Mouse (Mus musculus): Measurements from ENCODE around the gene Pramef12. TPM values are rescaled to one million over a fixed set of nuclear protein-coding genes. Genes with fewer than 3 reads are reported as not detected.

Gene Pramef12
- 0.06 and 0.09 TPM in 2 replicates for polyA plus RNA-seq (2015; fragmentation: Nextera tagmentation; extraction: Ambion mirVana)

DNA sequence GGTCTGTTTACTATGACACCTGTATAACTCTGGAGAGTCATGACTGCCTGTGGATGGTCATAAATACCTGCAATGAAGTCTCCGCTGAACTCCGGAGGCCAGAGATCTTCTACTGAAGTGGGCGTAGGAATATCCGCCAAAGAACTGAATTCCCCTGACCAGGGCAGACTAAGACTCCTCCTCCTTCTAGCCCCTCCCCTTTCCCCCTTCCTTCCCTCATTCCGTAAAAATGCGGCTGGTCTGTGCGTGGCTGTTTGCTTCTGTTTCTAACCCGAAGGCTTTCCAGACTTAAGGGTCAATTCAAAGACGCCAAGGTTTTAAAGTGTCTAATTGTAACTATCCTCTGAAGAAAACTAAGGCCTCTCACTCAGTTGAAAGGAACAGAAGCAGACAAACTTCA, at the start of gene Pramef12:
Gene Pramef12 (minus strand): TSS at position 175 of the 400 bp plus-strand sequence.
- Histone ChIP-seq H3K9me3 (ENCODE audit: control insufficient read depth, low read length) (no peaks in the 10 kb centered on the region; the same call in 1 of the 2 replicates), H3K4me3 (ENCODE audit: low read length) (no peak within 1 kb of the TSS), H3K36me3 (ENCODE audit: control insufficient read depth, insufficient read depth, low read length) (no peaks in the 10 kb centered on the region), H3K27me3 (ENCODE audit: control insufficient read depth, insufficient read depth, low read depth, low read length) (no peaks in the 10 kb centered on the region), H3K4me1 (replicated peaks; ENCODE audit: control insufficient read depth, insufficient read depth, low read length) (no peaks in the 10 kb centered on the region), H3K27ac (ENCODE audit: low read length) (no peak within 1 kb of the TSS), H3K4me2 (ENCODE audit: low read depth, low read length) (no peak within 1 kb of the TSS), H3K9ac (ENCODE audit: low read length) (no peak within 1 kb of the TSS)
- no peak for ATAC-seq (ENCODE audit: low read depth)
- WGBS = 59% methylated on average over 9 of the region's 9 CpGs

DNA sequence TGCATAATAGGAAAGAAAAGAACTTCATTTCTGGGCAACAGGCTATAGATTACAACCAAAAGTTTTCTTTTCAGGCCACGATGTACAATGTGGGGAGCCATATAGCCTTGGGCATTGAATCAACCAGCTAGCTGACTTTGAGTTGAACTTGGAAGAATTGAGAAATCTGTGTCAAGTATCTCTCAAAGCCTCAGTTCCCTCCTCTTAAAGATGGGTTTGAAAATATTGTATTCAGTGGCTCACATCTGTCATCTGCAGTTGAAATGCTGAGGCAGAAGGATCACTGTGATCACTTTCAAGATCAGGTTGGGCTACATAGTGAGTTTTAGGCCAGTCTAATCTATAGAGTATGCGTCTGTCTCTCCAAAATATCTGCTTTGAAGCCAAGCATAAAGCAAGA, 45.0 kb upstream of the Pramef12 start, which contains the start of gene Gm9944:
Gene Gm9944 (minus strand): TSS at position 101 of the 400 bp plus-strand sequence.
- Histone ChIP-seq H3K4me3 (ENCODE audit: low read length) (no peak within 1 kb of the TSS), H3K27ac (ENCODE audit: low read length) (no peak within 1 kb of the TSS), H3K4me2 (ENCODE audit: low read depth, low read length) (no peak within 1 kb of the TSS), H3K36me3 (ENCODE audit: control insufficient read depth, insufficient read depth, low read length) (no peaks in the 10 kb centered on the region), H3K4me1 (replicated peaks; ENCODE audit: control insufficient read depth, insufficient read depth, low read length) (no peaks in the 10 kb centered on the region), H3K9ac (ENCODE audit: low read length) (no peak within 1 kb of the TSS), H3K27me3 (ENCODE audit: control insufficient read depth, insufficient read depth, low read depth, low read length) (no peaks in the 10 kb centered on the region), H3K9me3 (ENCODE audit: control insufficient read depth, low read length) (no peaks in the 10 kb centered on the region)
- 62% methylated on average over 2 of the region's 2 CpGs for WGBS
- no peak for ATAC-seq (ENCODE audit: low read depth)

DNA sequence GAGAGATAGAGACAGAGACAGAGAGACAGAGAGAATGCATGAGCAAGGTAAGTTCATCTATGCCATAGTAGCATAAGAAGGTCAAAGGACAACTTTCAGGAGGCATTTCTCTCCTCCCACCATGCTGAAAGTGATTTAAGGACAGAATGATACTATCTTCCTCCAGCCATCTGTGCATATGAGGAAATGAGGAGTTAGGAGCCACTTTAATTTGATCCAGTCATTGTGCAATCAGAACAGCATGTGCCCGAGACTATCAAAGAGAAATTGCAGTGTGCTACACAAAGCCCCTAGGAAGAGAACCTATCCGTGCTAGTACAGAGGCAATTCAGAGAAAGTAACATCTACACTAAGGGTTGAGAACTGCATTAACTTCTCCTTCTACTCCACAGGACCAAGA, 40.3 kb upstream of the Pramef12 start:
- Histone ChIP-seq H3K4me3 (ENCODE audit: low read length) (no peak overlapping the region), H3K27me3 (ENCODE audit: control insufficient read depth, insufficient read depth, low read depth, low read length) (no peaks in the 10 kb centered on the region), H3K36me3 (ENCODE audit: control insufficient read depth, insufficient read depth, low read length) (no peaks in the 10 kb centered on the region), H3K4me1 (replicated peaks; ENCODE audit: control insufficient read depth, insufficient read depth, low read length) (no peaks in the 10 kb centered on the region), H3K4me2 (ENCODE audit: low read depth, low read length) (no peak overlapping the region), H3K27ac (ENCODE audit: low read length) (no peak overlapping the region), H3K9ac (ENCODE audit: low read length) (no peak overlapping the region), H3K9me3 (ENCODE audit: control insufficient read depth, low read length) (no peaks in the 10 kb centered on the region)
- ATAC-seq (ENCODE audit: low read depth) = no peak
- 71% methylated on average over 2 of the region's 2 CpGs for WGBS

DNA sequence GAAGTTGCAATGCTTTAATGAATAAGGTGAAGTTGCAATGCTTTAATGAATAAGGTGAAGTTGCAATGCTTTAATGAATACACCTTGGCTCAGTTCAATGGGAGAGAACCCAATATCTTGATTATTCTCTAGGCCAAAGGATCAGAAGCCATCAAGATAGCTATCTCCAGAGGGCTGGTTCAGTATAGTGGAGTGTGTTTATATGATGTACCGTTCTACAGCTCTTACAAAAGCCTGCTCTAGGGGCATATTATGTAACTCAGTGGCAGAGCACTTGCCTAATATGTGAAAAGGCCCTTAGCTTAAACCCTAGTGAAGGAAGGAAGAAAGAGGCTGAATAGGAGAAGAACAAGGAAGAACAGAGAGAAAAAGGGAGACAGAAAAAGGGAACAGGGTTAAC, 33.3 kb upstream of the Pramef12 start:
- Histone ChIP-seq H3K27ac (ENCODE audit: low read length) (no peak overlapping the region), H3K9ac (ENCODE audit: low read length) (no peak overlapping the region), H3K27me3 (ENCODE audit: control insufficient read depth, insufficient read depth, low read depth, low read length) (no peaks in the 10 kb centered on the region), H3K4me2 (ENCODE audit: low read depth, low read length) (no peak overlapping the region), H3K9me3 (ENCODE audit: control insufficient read depth, low read length) (peaks cover 3% of the 10 kb centered on the region; the same call in 1 of the 2 replicates), H3K4me1 (replicated peaks; ENCODE audit: control insufficient read depth, insufficient read depth, low read length) (no peaks in the 10 kb centered on the region), H3K4me3 (ENCODE audit: low read length) (no peak overlapping the region), H3K36me3 (ENCODE audit: control insufficient read depth, insufficient read depth, low read length) (no peaks in the 10 kb centered on the region)
- 69% methylated on average over 1 of the region's 1 CpGs for WGBS
- ATAC-seq (ENCODE audit: low read depth) = no peak

DNA sequence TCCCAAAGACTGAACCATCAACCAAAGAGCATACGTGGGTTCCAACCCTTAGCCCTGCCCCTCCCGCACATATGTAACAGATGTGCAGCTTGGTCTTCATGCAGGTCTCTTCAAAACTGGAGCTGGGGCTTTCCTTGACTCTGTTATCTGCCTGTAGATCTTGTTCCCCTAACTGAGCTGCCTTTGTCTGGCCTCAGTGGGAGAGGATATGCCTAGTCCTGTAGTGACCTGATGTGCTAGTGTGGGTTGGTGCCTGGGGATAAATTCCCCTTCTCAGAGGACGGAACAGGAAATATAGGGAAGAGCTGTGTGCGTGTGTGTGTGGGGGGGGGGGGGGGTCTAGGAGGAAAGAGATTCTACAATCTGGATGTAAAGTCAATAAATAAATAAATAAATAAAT, 32.8 kb upstream of the Pramef12 start:
- Histone ChIP-seq H3K4me2 (ENCODE audit: low read depth, low read length) (no peak overlapping the region), H3K27me3 (ENCODE audit: control insufficient read depth, insufficient read depth, low read depth, low read length) (no peaks in the 10 kb centered on the region), H3K4me3 (ENCODE audit: low read length) (no peak overlapping the region), H3K9me3 (ENCODE audit: control insufficient read depth, low read length) (peaks cover 3% of the 10 kb centered on the region; the same call in 1 of the 2 replicates), H3K9ac (ENCODE audit: low read length) (no peak overlapping the region), H3K27ac (ENCODE audit: low read length) (no peak overlapping the region), H3K4me1 (replicated peaks; ENCODE audit: control insufficient read depth, insufficient read depth, low read length) (no peaks in the 10 kb centered on the region), H3K36me3 (ENCODE audit: control insufficient read depth, insufficient read depth, low read length) (no peaks in the 10 kb centered on the region)
- 93% methylated on average over 4 of the region's 4 CpGs for WGBS
- no peak for ATAC-seq (ENCODE audit: low read depth)

DNA sequence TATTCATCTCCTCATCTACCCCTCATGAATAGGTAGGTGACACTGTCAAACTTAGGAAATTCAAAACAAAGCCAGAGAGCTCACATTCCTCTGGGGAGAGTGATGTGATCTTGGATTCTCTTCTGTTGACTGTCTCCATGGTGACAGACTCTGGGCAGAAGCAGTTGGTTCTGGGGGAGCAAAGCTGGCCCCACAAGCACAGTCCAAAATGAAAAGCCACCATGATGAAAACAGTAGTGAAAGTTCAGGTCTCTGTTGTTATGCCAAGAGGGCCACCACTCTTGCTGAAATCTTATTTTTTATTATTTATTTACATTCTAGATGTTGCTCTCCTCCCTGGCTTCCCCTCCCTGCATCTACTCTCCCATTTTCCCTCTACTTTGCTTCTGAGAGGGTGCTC, 30.4 kb upstream of the Pramef12 start, which contains the start of gene 1700012P22Rik:
Gene 1700012P22Rik (minus strand): TSS at position 101 of the 400 bp plus-strand sequence.
- H3K9me3 ChIP-seq (ENCODE audit: control insufficient read depth, low read length) = peaks cover 3% of the 10 kb centered on the region; the same call in 1 of the 2 replicates
- H3K4me1 ChIP-seq (replicated peaks; ENCODE audit: control insufficient read depth, insufficient read depth, low read length) = no peaks in the 10 kb centered on the region
- no peak within 1 kb of the TSS for H3K27ac ChIP-seq (ENCODE audit: low read length)
- ATAC-seq (ENCODE audit: low read depth) = no peak
- H3K4me3 ChIP-seq (ENCODE audit: low read length) = no peak within 1 kb of the TSS
- H3K9ac ChIP-seq (ENCODE audit: low read length) = no peak within 1 kb of the TSS
- no peaks in the 10 kb centered on the region for H3K36me3 ChIP-seq (ENCODE audit: control insufficient read depth, insufficient read depth, low read length)
- no peak within 1 kb of the TSS for H3K4me2 ChIP-seq (ENCODE audit: low read depth, low read length)
- no peaks in the 10 kb centered on the region for H3K27me3 ChIP-seq (ENCODE audit: control insufficient read depth, insufficient read depth, low read depth, low read length)

DNA sequence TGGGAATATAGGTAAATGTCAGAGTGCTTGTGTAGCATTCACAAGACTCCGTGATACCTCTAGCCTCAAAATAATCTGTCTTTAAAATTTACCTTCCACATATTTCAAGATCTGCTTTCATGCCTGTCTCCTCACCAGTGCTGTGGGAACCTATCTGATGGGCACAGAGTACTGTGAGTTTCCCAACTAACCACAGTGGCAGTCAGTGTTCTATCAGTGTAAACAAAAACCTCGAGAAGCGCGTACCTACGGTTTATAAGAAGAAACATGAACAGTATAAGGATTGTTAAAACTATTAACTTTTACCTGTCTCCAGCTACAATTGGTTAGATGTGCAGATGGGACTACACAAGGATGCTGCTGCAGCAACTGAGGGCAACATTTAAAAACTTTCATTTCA, 25.0 kb upstream of the Pramef12 start:
- Histone ChIP-seq H3K27me3 (ENCODE audit: control insufficient read depth, insufficient read depth, low read depth, low read length) (no peaks in the 10 kb centered on the region), H3K27ac (ENCODE audit: low read length) (no peak overlapping the region), H3K4me3 (ENCODE audit: low read length) (no peak overlapping the region), H3K4me2 (ENCODE audit: low read depth, low read length) (no peak overlapping the region), H3K9me3 (ENCODE audit: control insufficient read depth, low read length) (peaks cover 3% of the 10 kb centered on the region), H3K4me1 (replicated peaks; ENCODE audit: control insufficient read depth, insufficient read depth, low read length) (no peaks in the 10 kb centered on the region), H3K36me3 (ENCODE audit: control insufficient read depth, insufficient read depth, low read length) (no peaks in the 10 kb centered on the region), H3K9ac (ENCODE audit: low read length) (no peak overlapping the region)
- no peak for ATAC-seq (ENCODE audit: low read depth)
- 81% methylated on average over 5 of the region's 5 CpGs for WGBS

DNA sequence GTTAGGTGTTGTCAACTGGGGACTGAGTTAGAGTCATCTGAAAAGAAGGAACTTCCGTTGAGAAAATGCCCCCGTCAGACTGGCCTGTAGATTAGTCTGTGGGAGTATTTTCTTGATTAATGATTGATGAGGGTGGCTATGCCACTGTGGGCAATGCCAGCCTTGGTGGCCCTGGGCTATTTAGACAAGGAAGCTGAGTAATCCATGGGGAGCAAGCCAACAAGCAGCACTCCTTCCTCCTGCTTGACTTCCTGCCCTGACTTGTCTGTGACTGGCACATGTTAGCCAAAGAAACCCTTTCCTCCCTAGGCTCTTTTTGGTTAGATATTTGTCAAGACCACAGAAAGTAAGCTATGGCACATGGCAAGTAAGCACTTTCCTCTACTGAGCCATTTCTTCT, 22.5 kb upstream of the Pramef12 start:
- H3K9me3 ChIP-seq (ENCODE audit: control insufficient read depth, low read length) = peaks cover 3% of the 10 kb centered on the region
- no peak for ATAC-seq (ENCODE audit: low read depth)
- no peaks in the 10 kb centered on the region for H3K36me3 ChIP-seq (ENCODE audit: control insufficient read depth, insufficient read depth, low read length)
- no peak overlapping the region for H3K4me3 ChIP-seq (ENCODE audit: low read length)
- H3K4me2 ChIP-seq (ENCODE audit: low read depth, low read length) = no peak overlapping the region
- 69% methylated on average over 2 of the region's 2 CpGs for WGBS
- H3K27me3 ChIP-seq (ENCODE audit: control insufficient read depth, insufficient read depth, low read depth, low read length) = no peaks in the 10 kb centered on the region
- no peaks in the 10 kb centered on the region for H3K4me1 ChIP-seq (replicated peaks; ENCODE audit: control insufficient read depth, insufficient read depth, low read length)
- H3K27ac ChIP-seq (ENCODE audit: low read length) = no peak overlapping the region
- no peak overlapping the region for H3K9ac ChIP-seq (ENCODE audit: low read length)

DNA sequence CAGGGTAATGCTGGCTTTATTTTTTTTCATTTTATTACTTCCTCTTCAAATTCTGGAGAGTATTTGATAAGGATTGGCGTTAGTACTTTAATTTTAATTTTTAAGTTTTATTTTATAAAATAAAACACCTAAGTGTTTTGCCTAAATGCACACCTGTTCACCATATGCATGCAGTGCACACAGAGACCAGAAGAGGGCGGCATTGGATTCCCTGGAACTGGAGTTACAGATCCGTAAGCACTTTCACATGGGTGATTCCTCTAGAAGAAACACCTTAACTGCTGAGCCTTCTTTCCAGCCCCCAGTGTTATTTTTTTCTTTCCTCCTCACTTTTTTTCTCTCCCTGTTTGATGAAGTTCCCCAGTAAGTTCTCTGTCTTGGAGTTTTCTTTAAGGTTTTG, 20.6 kb upstream of the Pramef12 start:
- no peaks in the 10 kb centered on the region for H3K27me3 ChIP-seq (ENCODE audit: control insufficient read depth, insufficient read depth, low read depth, low read length)
- H3K4me1 ChIP-seq (replicated peaks; ENCODE audit: control insufficient read depth, insufficient read depth, low read length) = no peaks in the 10 kb centered on the region
- H3K9me3 ChIP-seq (ENCODE audit: control insufficient read depth, low read length) = peaks cover 3% of the 10 kb centered on the region
- no peak overlapping the region for H3K4me3 ChIP-seq (ENCODE audit: low read length)
- no peak overlapping the region for H3K27ac ChIP-seq (ENCODE audit: low read length)
- 22% methylated on average over 3 of the region's 3 CpGs for WGBS
- H3K36me3 ChIP-seq (ENCODE audit: control insufficient read depth, insufficient read depth, low read length) = no peaks in the 10 kb centered on the region
- no peak overlapping the region for H3K9ac ChIP-seq (ENCODE audit: low read length)
- no peak overlapping the region for H3K4me2 ChIP-seq (ENCODE audit: low read depth, low read length)
- no peak for ATAC-seq (ENCODE audit: low read depth)

DNA sequence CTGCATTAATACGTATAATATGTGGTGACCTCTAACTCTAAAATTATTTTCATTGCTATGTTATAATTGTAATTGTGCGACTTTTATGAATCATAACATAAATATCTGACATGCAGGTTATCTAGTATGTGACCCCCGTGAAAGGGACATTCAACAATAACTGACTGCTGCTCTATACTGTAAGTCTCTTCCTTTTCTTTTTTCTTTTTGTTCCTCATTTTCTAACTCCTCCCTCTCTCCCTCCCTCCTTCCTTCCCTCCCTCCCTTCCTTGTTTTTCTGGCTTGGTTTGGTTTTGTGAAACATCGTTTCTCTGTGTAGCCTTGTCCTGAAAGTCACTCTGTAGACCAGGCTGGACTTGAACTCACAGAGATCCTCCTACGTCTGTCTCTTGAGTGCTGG, 16.3 kb upstream of the Pramef12 start:
- Histone ChIP-seq H3K4me1 (replicated peaks; ENCODE audit: control insufficient read depth, insufficient read depth, low read length) (no peaks in the 10 kb centered on the region), H3K9ac (ENCODE audit: low read length) (no peak overlapping the region), H3K36me3 (ENCODE audit: control insufficient read depth, insufficient read depth, low read length) (no peaks in the 10 kb centered on the region), H3K27ac (ENCODE audit: low read length) (no peak overlapping the region), H3K9me3 (ENCODE audit: control insufficient read depth, low read length) (no peaks in the 10 kb centered on the region), H3K4me2 (ENCODE audit: low read depth, low read length) (no peak overlapping the region), H3K4me3 (ENCODE audit: low read length) (no peak overlapping the region), H3K27me3 (ENCODE audit: control insufficient read depth, insufficient read depth, low read depth, low read length) (no peaks in the 10 kb centered on the region)
- ATAC-seq (ENCODE audit: low read depth) = no peak
- 70% methylated on average over 5 of the region's 5 CpGs for WGBS

Measured in lung, embryonic 16.5 days (tissue).